Mouse (Mus musculus): ENCODE measurements around the gene Plpp3. TPM values are rescaled to one million over a fixed set of nuclear protein-coding genes. Genes with fewer than 3 reads are reported as not detected.

The Plpp3 gene
- total and polyA plus RNA-seq, 2 experiments, result 64.1 to 81.0 TPM

- 3% methylated on average over 18 of the region's 18 CpGs for WGBS
- H3K27me3 ChIP-seq (ENCODE audit: control insufficient read depth, insufficient read depth, low read length), result no peaks in the 10 kb centered on the region
Measured at GRCm38 (mm10) chr4:105158651-105159530, 1.7 kb downstream of the Plpp3 start.

GRCm38 (mm10) chr4:105159531-105159870, 2.4 kb downstream of the Plpp3 start:
- H3K36me3 ChIP-seq (ENCODE audit: control insufficient read depth, insufficient read depth, low read length), result peaks cover 42% of the 10 kb centered on the region
- 14% methylated on average over 6 of the region's 6 CpGs for WGBS
- no peak for TF ChIP-seq CTCF (IDR thresholded peaks at IDR 0.05; ENCODE audit: low read depth, low read length)
- no peak for TF ChIP-seq POLR2A (IDR thresholded peaks at IDR 0.05; ENCODE audit: extremely low read depth, insufficient read depth, low read length)
- peak overlapping the region; percentile 98 for H3K9ac ChIP-seq (ENCODE audit: low read depth, low read length)
- H3K27me3 ChIP-seq (ENCODE audit: control insufficient read depth, insufficient read depth, low read length), result no peaks in the 10 kb centered on the region
- no peak for DNase-seq (ENCODE audit: extremely low read depth, low read depth, low spot score)
- H3K79me2 ChIP-seq (ENCODE audit: control insufficient read depth, insufficient read depth, low read length), result peaks cover 47% of the 10 kb centered on the region
- peak overlapping the region; percentile 93 for H3K27ac ChIP-seq (replicated peaks; ENCODE audit: insufficient read depth, low read depth, low read length)
- peaks cover 25% of the 10 kb centered on the region for H3K4me1 ChIP-seq (ENCODE audit: control insufficient read depth, insufficient read depth, low read length)
- peak overlapping the region; percentile 99 for H3K4me3 ChIP-seq (ENCODE audit: insufficient read depth, low read depth, low read length)

More at GRCm38 (mm10) chr4:105158651-105159530, 1.7 kb downstream of the Plpp3 start:
- Histone ChIP-seq H3K27ac (replicated peaks; ENCODE audit: insufficient read depth, low read depth, low read length) (peak overlapping the region; percentile 93), H3K4me1 (ENCODE audit: control insufficient read depth, insufficient read depth, low read length) (peaks cover 22% of the 10 kb centered on the region), H3K9ac (ENCODE audit: low read depth, low read length) (peak overlapping the region; percentile 98), H3K36me3 (ENCODE audit: control insufficient read depth, insufficient read depth, low read length) (peaks cover 37% of the 10 kb centered on the region), H3K79me2 (ENCODE audit: control insufficient read depth, insufficient read depth, low read length) (peaks cover 41% of the 10 kb centered on the region), H3K4me3 (ENCODE audit: insufficient read depth, low read depth, low read length) (peak overlapping the region; percentile 99)
- TF ChIP-seq POLR2A (IDR thresholded peaks at IDR 0.05; ENCODE audit: extremely low read depth, insufficient read depth, low read length), result no peak
- TF ChIP-seq CTCF (IDR thresholded peaks at IDR 0.05; ENCODE audit: low read depth, low read length), result peak; percentile 36; the same call in 1 of the 2 replicates
- no peak for DNase-seq (ENCODE audit: extremely low read depth, low read depth, low spot score)

GRCm38 (mm10) chr4:105160470-105160869, 3.3 kb downstream of the Plpp3 start:
- Histone ChIP-seq H3K27ac (replicated peaks; ENCODE audit: insufficient read depth, low read depth, low read length) (peak overlapping the region; percentile 1), H3K9ac (ENCODE audit: low read depth, low read length) (peak overlapping the region; percentile 29; the same call in 1 of the 2 replicates), H3K36me3 (ENCODE audit: control insufficient read depth, insufficient read depth, low read length) (peaks cover 49% of the 10 kb centered on the region), H3K4me3 (ENCODE audit: insufficient read depth, low read depth, low read length) (peak overlapping the region; percentile 99), H3K79me2 (ENCODE audit: control insufficient read depth, insufficient read depth, low read length) (peaks cover 56% of the 10 kb centered on the region), H3K4me1 (ENCODE audit: control insufficient read depth, insufficient read depth, low read length) (peaks cover 32% of the 10 kb centered on the region), H3K27me3 (ENCODE audit: control insufficient read depth, insufficient read depth, low read length) (no peaks in the 10 kb centered on the region)
- DNase-seq (ENCODE audit: extremely low read depth, low read depth, low spot score), result no peak
- TF ChIP-seq POLR2A (IDR thresholded peaks at IDR 0.05; ENCODE audit: extremely low read depth, insufficient read depth, low read length), result no peak
- TF ChIP-seq CTCF (IDR thresholded peaks at IDR 0.05; ENCODE audit: low read depth, low read length), result no peak
- WGBS, result 61% methylated on average over 6 of the region's 6 CpGs

GRCm38 (mm10) chr4:105162014-105162413, 4.9 kb downstream of the Plpp3 start:
- Histone ChIP-seq H3K27me3 (ENCODE audit: control insufficient read depth, insufficient read depth, low read length) (no peaks in the 10 kb centered on the region), H3K36me3 (ENCODE audit: control insufficient read depth, insufficient read depth, low read length) (peaks cover 49% of the 10 kb centered on the region), H3K4me1 (ENCODE audit: control insufficient read depth, insufficient read depth, low read length) (peaks cover 32% of the 10 kb centered on the region), H3K9ac (ENCODE audit: low read depth, low read length) (peak overlapping the region; percentile 45; the same call in 1 of the 2 replicates), H3K27ac (replicated peaks; ENCODE audit: insufficient read depth, low read depth, low read length) (peak overlapping the region; percentile 4; the same call in 1 of the 2 replicates), H3K4me3 (ENCODE audit: insufficient read depth, low read depth, low read length) (no peak overlapping the region), H3K79me2 (ENCODE audit: control insufficient read depth, insufficient read depth, low read length) (peaks cover 57% of the 10 kb centered on the region)
- no peak for TF ChIP-seq POLR2A (IDR thresholded peaks at IDR 0.05; ENCODE audit: extremely low read depth, insufficient read depth, low read length)
- TF ChIP-seq CTCF (IDR thresholded peaks at IDR 0.05; ENCODE audit: low read depth, low read length), result peak; percentile 18; the same call in 1 of the 2 replicates
- 53% methylated on average over 6 of the region's 6 CpGs for WGBS
- DNase-seq (ENCODE audit: extremely low read depth, low read depth, low spot score), result peak; percentile 36

GRCm38 (mm10) chr4:105162676-105163075, 5.5 kb downstream of the Plpp3 start:
- Histone ChIP-seq H3K79me2 (ENCODE audit: control insufficient read depth, insufficient read depth, low read length) (peaks cover 57% of the 10 kb centered on the region), H3K9ac (ENCODE audit: low read depth, low read length) (no peak overlapping the region), H3K36me3 (ENCODE audit: control insufficient read depth, insufficient read depth, low read length) (peaks cover 53% of the 10 kb centered on the region), H3K27ac (replicated peaks; ENCODE audit: insufficient read depth, low read depth, low read length) (peak overlapping the region; percentile 4), H3K4me3 (ENCODE audit: insufficient read depth, low read depth, low read length) (no peak overlapping the region), H3K4me1 (ENCODE audit: control insufficient read depth, insufficient read depth, low read length) (peaks cover 34% of the 10 kb centered on the region), H3K27me3 (ENCODE audit: control insufficient read depth, insufficient read depth, low read length) (no peaks in the 10 kb centered on the region)
- TF ChIP-seq POLR2A (IDR thresholded peaks at IDR 0.05; ENCODE audit: extremely low read depth, insufficient read depth, low read length) (no peak), CTCF (IDR thresholded peaks at IDR 0.05; ENCODE audit: low read depth, low read length) (no peak)
- DNase-seq (ENCODE audit: extremely low read depth, low read depth, low spot score), result peak; percentile 83
- WGBS, result 2% methylated on average over 2 of the region's 2 CpGs

Measured in liver, adult 2 months (tissue).